Mouse (Mus musculus) midbrain, embryonic 10.5 days (tissue): ENCODE measurements around the gene Msantd2. TPM values are rescaled to one million over a fixed set of nuclear protein-coding genes. Genes with fewer than 3 reads are reported as not detected.
A peak's percentile ranks its signal among the peaks of the same experiment; 100 is the strongest.

ENCODE experiments used
- DNase-seq: peaks from one replicate; pipeline ENCODE4 v3.0.0-alpha.2; 2017; ENCODE audit warnings: low spot score
- H3K27ac ChIP-seq: fragments of 300-500 bp; sonication (generic); replicated peaks from 2 replicates; pipeline ENCODE4 v1.5.1; 2016; ENCODE audit warnings: mild to moderate bottlenecking
- H3K27me3 ChIP-seq: fragments of 300-500 bp; sonication (generic); 2 replicates; pipeline ENCODE4 v1.6.1; 2016; ENCODE audit warnings: low read depth, mild to moderate bottlenecking; ENCODE audit not compliant: poor library complexity, severe bottlenecking
- H3K36me3 ChIP-seq: fragments of 300-500 bp; sonication (generic); 2 replicates; pipeline ENCODE4 v1.6.1; 2016; ENCODE audit warnings: mild to moderate bottlenecking, moderate library complexity
- H3K4me1 ChIP-seq: fragments of 300-500 bp; sonication (generic); 2 replicates; pipeline ENCODE4 v1.6.1; 2016
- H3K4me3 ChIP-seq: fragments of 300-500 bp; sonication (generic); 2 replicates; pipeline ENCODE4 v1.5.1; 2016; ENCODE audit warnings: mild to moderate bottlenecking, moderate library complexity
- H3K9me3 ChIP-seq: fragments of 300-500 bp; sonication (generic); replicated peaks from 2 replicates; pipeline ENCODE4 v1.6.1; 2016; ENCODE audit warnings: mild to moderate bottlenecking
- WGBS: fragments of 180-500 bp; shearing (Covaris S2); methylation state at CpG from one replicate; pipeline ENCODE4 v1.1.7; 2016; 5-methylcytosine and 5-hydroxymethylcytosine counted together
- polyA plus RNA-seq: library from polyadenylated mRNA; unstranded; fragments of >200 nt; fragmentation: Nextera tagmentation; extraction: Ambion mirVana; gene quantifications from 2 replicates; pipeline ENCODE4 v1.2.1, GENCODE M21; 2016

Msantd2 gene
- polyA plus RNA-seq, 1 experiment from 2014 or later: 33.6 TPM

- DNase-seq: peak; percentile 33
Measured at GRCm38 (mm10) chr9:37551751-37552531, 62.8 kb downstream of the Msantd2 start.

GRCm38 (mm10) chr9:37552536-37553293, 63.6 kb downstream of the Msantd2 start, which contains the start of gene Nrgn:
Gene Nrgn, minus strand, starts transcription at chr9:37552904.
- Histone ChIP-seq H3K4me1 (peaks cover 28% of the 10 kb centered on the region), H3K9me3 (no peaks in the 10 kb centered on the region), H3K27ac (no peak within 1 kb of the TSS), H3K36me3 (no peaks in the 10 kb centered on the region), H3K4me3 (peak within 1 kb of the TSS; percentile 58), H3K27me3 (peaks cover 93% of the 10 kb centered on the region)
- peak; percentile 88 for DNase-seq
- WGBS: 4% methylated on average over 31 of the region's 31 CpGs

More at GRCm38 (mm10) chr9:37551751-37552531, 62.8 kb downstream of the Msantd2 start:
- Histone ChIP-seq H3K9me3 (no peaks in the 10 kb centered on the region), H3K4me3 (peak overlapping the region; percentile 58), H3K27ac (no peak overlapping the region), H3K36me3 (no peaks in the 10 kb centered on the region), H3K27me3 (peaks cover 100% of the 10 kb centered on the region), H3K4me1 (peaks cover 28% of the 10 kb centered on the region)
- 2% methylated on average over 23 of the region's 23 CpGs for WGBS

- H3K27me3 ChIP-seq: peaks cover 78% of the 10 kb centered on the region
- H3K36me3 ChIP-seq: no peaks in the 10 kb centered on the region
- DNase-seq: no peak
- H3K4me3 ChIP-seq: no peak overlapping the region
- no peak overlapping the region for H3K27ac ChIP-seq
- WGBS: 84% methylated on average over 1 of the region's 1 CpGs
- H3K9me3 ChIP-seq: no peaks in the 10 kb centered on the region
- peaks cover 28% of the 10 kb centered on the region for H3K4me1 ChIP-seq
Measured at GRCm38 (mm10) chr9:37554279-37554678, 65.2 kb downstream of the Msantd2 start.

- Histone ChIP-seq H3K27ac (no peak within 1 kb of the TSS), H3K4me1 (peaks cover 28% of the 10 kb centered on the region), H3K36me3 (no peaks in the 10 kb centered on the region), H3K9me3 (no peaks in the 10 kb centered on the region), H3K4me3 (no peak within 1 kb of the TSS), H3K27me3 (peaks cover 70% of the 10 kb centered on the region)
- WGBS: 27% methylated on average over 7 of the region's 7 CpGs
- no peak for DNase-seq
Measured at GRCm38 (mm10) chr9:37554838-37555748, 66.0 kb downstream of the Msantd2 start, which contains the start of gene Siae. Gene Siae, plus strand, starts transcription at chr9:37555698.

GRCm38 (mm10) chr9:37556366-37556765, 67.2 kb downstream of the Msantd2 start:
- no peaks in the 10 kb centered on the region for H3K9me3 ChIP-seq
- 85% methylated on average over 3 of the region's 3 CpGs for WGBS
- no peaks in the 10 kb centered on the region for H3K36me3 ChIP-seq
- H3K4me3 ChIP-seq: no peak overlapping the region
- DNase-seq: no peak
- H3K27ac ChIP-seq: no peak overlapping the region
- H3K27me3 ChIP-seq: peaks cover 57% of the 10 kb centered on the region
- peaks cover 28% of the 10 kb centered on the region for H3K4me1 ChIP-seq

- H3K36me3 ChIP-seq: no peaks in the 10 kb centered on the region
- no peaks in the 10 kb centered on the region for H3K9me3 ChIP-seq
- no peak overlapping the region for H3K27ac ChIP-seq
- H3K4me3 ChIP-seq: no peak overlapping the region
- WGBS: 91% methylated on average over 2 of the region's 2 CpGs
- H3K27me3 ChIP-seq: peaks cover 14% of the 10 kb centered on the region
- H3K4me1 ChIP-seq: peaks cover 2% of the 10 kb centered on the region
- no peak for DNase-seq
Measured at GRCm38 (mm10) chr9:37560617-37561016, 71.5 kb downstream of the Msantd2 start.

- Histone ChIP-seq H3K27ac (no peak overlapping the region), H3K9me3 (no peaks in the 10 kb centered on the region), H3K4me1 (peaks cover 11% of the 10 kb centered on the region), H3K27me3 (0 out of 2 replicates have a peak, but pooled peaks cover 8% of the 10 kb centered on the region), H3K4me3 (no peak overlapping the region), H3K36me3 (no peaks in the 10 kb centered on the region)
- DNase-seq: no peak
- WGBS: 56% methylated on average over 1 of the region's 1 CpGs
Measured at GRCm38 (mm10) chr9:37563805-37564204, 74.7 kb downstream of the Msantd2 start.

- Histone ChIP-seq H3K27ac (no peak overlapping the region), H3K4me1 (peaks cover 11% of the 10 kb centered on the region), H3K4me3 (no peak overlapping the region), H3K9me3 (no peaks in the 10 kb centered on the region), H3K36me3 (no peaks in the 10 kb centered on the region), H3K27me3 (0 out of 2 replicates have a peak, but pooled peaks cover 8% of the 10 kb centered on the region)
- DNase-seq: no peak
- WGBS: 97% methylated on average over 2 of the region's 2 CpGs
Measured at GRCm38 (mm10) chr9:37567019-37567418, 77.9 kb downstream of the Msantd2 start.

GRCm38 (mm10) chr9:37567454-37567853, 78.3 kb downstream of the Msantd2 start:
- Histone ChIP-seq H3K27ac (no peak overlapping the region), H3K4me1 (peaks cover 12% of the 10 kb centered on the region), H3K36me3 (no peaks in the 10 kb centered on the region), H3K9me3 (no peaks in the 10 kb centered on the region), H3K27me3 (0 out of 2 replicates have a peak, but pooled peaks cover 8% of the 10 kb centered on the region), H3K4me3 (no peak overlapping the region)
- no peak for DNase-seq
- 66% methylated on average over 5 of the region's 5 CpGs for WGBS

- no peak overlapping the region for H3K4me3 ChIP-seq
- no peak for DNase-seq
- H3K36me3 ChIP-seq: no peaks in the 10 kb centered on the region
- 59% methylated on average over 15 of the region's 15 CpGs for WGBS
- H3K4me1 ChIP-seq: peaks cover 14% of the 10 kb centered on the region
- no peak overlapping the region for H3K27ac ChIP-seq
- H3K9me3 ChIP-seq: no peaks in the 10 kb centered on the region
- H3K27me3 ChIP-seq: 0 out of 2 replicates have a peak, but pooled peaks cover 8% of the 10 kb centered on the region
Measured at GRCm38 (mm10) chr9:37567892-37568604, 78.9 kb downstream of the Msantd2 start.

- Histone ChIP-seq H3K9me3 (no peaks in the 10 kb centered on the region), H3K27ac (no peak overlapping the region), H3K4me3 (no peak overlapping the region), H3K36me3 (no peaks in the 10 kb centered on the region), H3K4me1 (peaks cover 14% of the 10 kb centered on the region), H3K27me3 (0 out of 2 replicates have a peak, but pooled peaks cover 8% of the 10 kb centered on the region)
- no peak for DNase-seq
- 60% methylated on average over 4 of the region's 4 CpGs for WGBS
Measured at GRCm38 (mm10) chr9:37568605-37569214, 79.6 kb downstream of the Msantd2 start.
